Mouse (Mus musculus) embryo, embryonic 11 days (tissue): ENCODE results near the gene Pigh.
A peak's percentile ranks its signal among the peaks of the same experiment; 100 is the strongest.

Source experiments
- DNase-seq: peaks from one replicate; pipeline ENCODE4 v3.0.0-alpha.2; 2015

Pigh gene

GRCm38 (mm10) chr12:79066431-79066830, 23.0 kb downstream of the Pigh start:
- DNase-seq, result no peak

- DNase-seq, result no peak
Observed at GRCm38 (mm10) chr12:79064451-79064850, 25.0 kb downstream of the Pigh start.

GRCm38 (mm10) chr12:79060766-79061652, 28.4 kb downstream of the Pigh start:
- no peak for DNase-seq

DNA sequence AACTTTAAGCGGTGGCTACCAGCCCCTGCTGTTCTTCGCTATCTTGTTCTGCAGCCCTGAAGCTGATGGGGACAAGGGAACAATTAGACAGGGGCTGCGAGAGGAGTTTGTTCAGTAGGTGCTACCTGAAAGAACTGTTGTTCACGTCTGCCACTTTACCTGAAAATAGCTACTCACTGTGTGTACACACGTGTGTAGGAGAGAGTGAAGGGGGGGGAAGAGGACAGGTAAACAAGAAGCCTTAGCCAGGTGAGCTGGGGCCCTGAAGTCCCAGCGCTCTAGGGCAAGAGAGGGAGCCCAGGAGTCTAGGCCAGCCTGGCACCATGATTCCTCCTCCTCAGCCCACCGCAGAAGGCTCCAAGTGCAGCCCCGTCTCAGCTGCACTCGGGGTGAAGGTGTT, 29.3 kb downstream of the Pigh start:
- DNase-seq, result no peak

DNA sequence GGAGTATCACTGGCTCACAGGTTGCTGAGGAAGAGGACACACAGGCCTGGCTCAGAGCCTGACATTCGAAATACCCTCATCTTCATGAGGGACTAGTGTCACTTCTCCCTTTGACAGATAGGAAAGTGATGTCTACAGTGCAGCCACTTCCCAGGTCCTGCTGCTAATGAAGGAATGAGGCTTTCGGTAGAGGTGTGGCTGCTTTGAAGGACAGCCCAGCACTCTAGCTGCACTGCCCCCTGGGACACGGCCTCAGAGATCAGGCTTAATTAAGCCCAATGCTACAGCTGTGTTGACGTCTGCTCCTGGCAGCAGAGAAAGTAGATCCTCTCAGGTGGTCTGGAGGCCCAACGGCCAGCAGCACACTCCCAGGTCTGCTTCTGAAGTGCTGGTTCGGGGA, 29.9 kb downstream of the Pigh start:
- no peak for DNase-seq

GRCm38 (mm10) chr12:79055276-79055675, 34.2 kb downstream of the Pigh start:
- no peak for DNase-seq

DNA sequence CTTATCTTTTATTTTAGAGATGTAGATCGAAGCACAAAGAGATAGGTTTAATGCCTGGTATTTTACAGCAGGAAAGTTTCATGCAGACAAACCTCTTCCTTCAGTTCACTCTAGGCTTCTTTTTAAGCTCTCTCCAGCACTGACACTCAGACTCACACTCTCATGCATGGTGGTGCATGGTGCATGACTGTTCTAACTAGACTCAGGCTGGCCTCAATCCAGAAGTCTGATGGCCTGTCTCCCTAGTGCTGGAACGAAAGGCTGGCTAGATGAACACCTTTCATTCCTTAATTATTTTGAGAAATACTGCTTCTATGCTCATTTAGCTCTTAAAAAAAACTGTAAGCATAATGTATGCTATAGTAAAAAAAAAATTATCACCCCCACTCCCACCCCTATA, 37.4 kb downstream of the Pigh start:
- no peak for DNase-seq

GRCm38 (mm10) chr12:79050545-79051212, 38.8 kb downstream of the Pigh start:
- DNase-seq, result no peak

DNA sequence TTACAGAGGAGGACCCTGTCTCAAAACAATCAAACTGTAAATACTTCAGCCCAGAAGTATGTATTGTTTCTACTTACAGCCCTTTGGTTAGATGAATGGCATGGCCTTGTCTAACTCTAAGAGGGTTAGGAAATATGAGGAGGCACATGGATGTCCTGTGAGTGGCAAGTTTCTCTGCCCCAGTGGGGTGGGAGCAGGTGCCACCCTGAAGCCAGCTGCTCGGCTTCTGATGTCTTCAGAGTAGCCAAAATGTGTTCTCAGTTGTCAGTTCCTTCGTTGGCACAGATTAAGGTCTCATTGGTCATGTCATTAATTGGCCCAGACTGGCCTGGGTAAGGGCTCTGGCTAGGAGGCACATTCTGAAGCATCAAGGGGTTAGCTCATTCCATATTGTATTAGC, 39.6 kb downstream of the Pigh start:
- no peak for DNase-seq

GRCm38 (mm10) chr12:79048898-79049297, 40.6 kb downstream of the Pigh start:
- no peak for DNase-seq

GRCm38 (mm10) chr12:79047203-79047602, 42.2 kb downstream of the Pigh start:
- DNase-seq, result no peak

- no peak for DNase-seq
Observed at GRCm38 (mm10) chr12:79046171-79046570, 43.3 kb downstream of the Pigh start.

DNA sequence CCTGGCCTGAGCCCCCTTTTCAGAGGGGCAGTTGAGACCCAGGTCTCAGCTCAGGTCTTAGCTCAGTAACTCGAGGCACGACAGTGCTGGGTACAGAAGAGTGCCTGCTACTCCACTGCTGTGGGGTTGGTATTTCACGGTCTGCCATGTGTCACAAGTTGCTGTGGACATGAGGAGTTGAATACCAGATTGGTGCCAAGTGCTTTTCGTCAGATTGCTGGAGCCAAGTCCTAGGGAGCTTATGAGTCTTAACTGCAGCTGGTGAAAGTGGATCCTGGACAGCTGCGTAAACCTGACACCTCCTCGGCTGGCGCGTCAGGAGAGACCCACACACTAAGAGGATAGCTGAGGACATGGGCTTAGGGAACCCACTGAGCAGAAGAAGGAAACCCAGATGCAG, 44.8 kb downstream of the Pigh start:
- peak; percentile 10 for DNase-seq

- no peak for DNase-seq
Observed at GRCm38 (mm10) chr12:79041436-79041835, 48.0 kb downstream of the Pigh start.

DNA sequence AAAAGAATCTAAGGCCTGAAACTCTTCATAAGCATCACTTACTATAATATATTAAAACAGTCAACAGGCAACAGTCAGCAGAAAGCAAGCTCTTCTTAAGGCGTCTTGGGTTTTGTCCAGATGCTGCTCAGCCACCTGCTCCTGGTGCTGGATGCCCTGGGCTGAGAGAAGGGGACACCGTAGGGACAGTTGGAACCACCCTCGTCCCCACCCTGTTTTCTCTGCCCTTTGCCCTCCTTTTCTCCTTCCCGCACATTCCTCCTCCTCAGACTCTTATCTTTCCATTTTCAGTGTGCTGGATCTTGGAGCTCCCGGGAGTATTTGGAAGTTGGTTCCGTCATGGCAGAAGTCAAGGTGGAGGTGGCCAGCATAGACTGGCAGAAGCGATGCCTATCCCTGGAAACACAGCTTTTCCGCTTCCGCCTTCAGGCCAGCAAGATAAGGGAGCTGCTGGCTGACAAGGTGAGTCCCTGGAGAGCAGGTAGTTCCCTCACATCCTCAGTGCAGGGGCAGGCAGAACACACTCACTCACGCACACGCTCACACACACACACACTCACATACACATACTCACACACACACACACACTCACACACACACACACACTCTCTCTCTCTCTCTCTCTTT, 49.1 kb downstream of the Pigh start:
- no peak for DNase-seq

- no peak for DNase-seq
Observed at GRCm38 (mm10) chr12:79039708-79040107, 49.7 kb downstream of the Pigh start.

- DNase-seq, result no peak
Observed at GRCm38 (mm10) chr12:79035349-79035748, 54.1 kb downstream of the Pigh start.

DNA sequence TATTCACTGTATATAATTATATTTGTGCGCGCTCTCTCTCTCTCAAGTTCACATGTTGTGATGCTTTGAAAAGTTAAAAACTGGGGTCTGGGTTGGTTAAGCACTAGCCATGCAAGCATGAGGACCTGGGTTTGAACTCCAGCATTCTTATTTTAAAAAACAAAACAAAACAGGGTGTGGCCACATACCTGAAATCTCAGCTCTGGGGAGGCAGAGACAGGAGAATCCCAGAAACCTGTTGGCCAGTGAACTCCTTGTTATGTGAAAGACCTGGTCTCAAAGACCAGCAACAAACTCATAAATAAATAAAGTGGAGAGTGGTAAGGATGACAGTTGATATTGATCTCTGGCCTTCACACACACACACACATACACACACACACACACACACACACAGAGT, 55.1 kb downstream of the Pigh start:
- no peak for DNase-seq
